Mouse (Mus musculus) cortical plate, adult 2 months (tissue): ENCODE results near the gene Trim2. TPM values are rescaled to one million over a fixed set of nuclear protein-coding genes. Genes with fewer than 3 reads are reported as not detected.
A peak's percentile ranks its signal among the peaks of the same experiment; 100 is the strongest.

Source experiments
- H3K27ac ChIP-seq: fragments of 200-500 bp; 2 replicates; pipeline ENCODE4 v1.5.1; 2012; ENCODE audit warnings: low read length, control low read depth, inconsistent platforms; ENCODE audit not compliant: insufficient read depth
- H3K4me1 ChIP-seq: fragments of 200-500 bp; 2 replicates; pipeline ENCODE4 v1.6.1; 2011; ENCODE audit warnings: low read length; ENCODE audit not compliant: control insufficient read depth, insufficient read depth
- H3K4me3 ChIP-seq: fragments of 200-500 bp; 2 replicates; pipeline ENCODE4 v1.5.1; 2011; ENCODE audit warnings: mild to moderate bottlenecking, low read length, control low read depth; ENCODE audit not compliant: insufficient read depth
- CTCF ChIP-seq: fragments of 200-500 bp; IDR thresholded peaks from 2 replicates; pipeline ENCODE4 v1.5.1; 2011; ENCODE audit warnings: mild to moderate bottlenecking, control low read depth, low read length; ENCODE audit not compliant: insufficient read depth; ENCODE audit errors: extremely low read depth
- POLR2A ChIP-seq: fragments of 200-500 bp; IDR thresholded peaks from 2 replicates; pipeline ENCODE4 v1.6.1; 2011; ENCODE audit warnings: mild to moderate bottlenecking, low read length, control low read depth; ENCODE audit not compliant: insufficient read depth; ENCODE audit errors: extremely low read depth
- polyA plus RNA-seq: library from polyadenylated mRNA; depleted of rRNA; stranded (reverse); fragments of >200 nt; gene quantifications from 2 replicates; pipeline ENCODE4 v1.2.3, GENCODE M21; 2012

The Trim2 gene
- polyA plus RNA-seq, 1 experiment = 87.4 TPM

DNA sequence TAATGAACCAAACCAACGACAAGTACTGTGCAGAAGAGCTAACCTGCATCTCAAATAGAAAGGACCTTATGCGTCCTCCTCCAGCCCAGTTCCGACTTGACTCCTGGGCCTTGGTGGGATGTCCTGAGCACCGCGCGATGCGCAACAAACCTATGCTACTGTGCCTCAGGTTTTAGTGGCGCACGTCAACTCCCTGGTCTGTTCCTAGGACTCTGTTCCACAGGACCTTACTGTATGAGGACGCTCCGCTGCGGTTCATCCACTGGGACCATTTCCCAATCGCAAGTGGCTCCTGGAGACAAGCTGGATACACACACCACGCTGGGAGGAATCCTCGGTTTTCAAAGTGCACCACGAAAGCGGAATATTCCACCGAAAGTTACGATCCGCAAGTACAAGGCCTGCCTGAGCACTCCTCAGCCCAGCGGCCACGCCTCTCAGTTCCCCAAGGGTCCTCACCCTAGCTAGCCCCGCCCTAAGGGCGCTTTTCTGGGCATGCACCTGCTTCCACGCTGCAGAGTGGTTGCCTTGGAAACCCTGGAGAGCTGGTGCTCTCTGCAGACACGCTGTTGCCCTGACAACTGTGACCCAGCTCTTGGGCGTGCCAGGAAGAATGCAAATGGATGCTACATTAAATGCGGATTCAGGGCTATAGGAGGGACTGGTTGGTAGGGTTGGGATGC, 1.5 kb downstream of the Trim2 start:
- H3K4me3 ChIP-seq = peak overlapping the region; percentile 46
- H3K27ac ChIP-seq = no peak overlapping the region
- no peaks in the 10 kb centered on the region for H3K4me1 ChIP-seq
- TF ChIP-seq POLR2A (no peak), CTCF (no peak)

DNA sequence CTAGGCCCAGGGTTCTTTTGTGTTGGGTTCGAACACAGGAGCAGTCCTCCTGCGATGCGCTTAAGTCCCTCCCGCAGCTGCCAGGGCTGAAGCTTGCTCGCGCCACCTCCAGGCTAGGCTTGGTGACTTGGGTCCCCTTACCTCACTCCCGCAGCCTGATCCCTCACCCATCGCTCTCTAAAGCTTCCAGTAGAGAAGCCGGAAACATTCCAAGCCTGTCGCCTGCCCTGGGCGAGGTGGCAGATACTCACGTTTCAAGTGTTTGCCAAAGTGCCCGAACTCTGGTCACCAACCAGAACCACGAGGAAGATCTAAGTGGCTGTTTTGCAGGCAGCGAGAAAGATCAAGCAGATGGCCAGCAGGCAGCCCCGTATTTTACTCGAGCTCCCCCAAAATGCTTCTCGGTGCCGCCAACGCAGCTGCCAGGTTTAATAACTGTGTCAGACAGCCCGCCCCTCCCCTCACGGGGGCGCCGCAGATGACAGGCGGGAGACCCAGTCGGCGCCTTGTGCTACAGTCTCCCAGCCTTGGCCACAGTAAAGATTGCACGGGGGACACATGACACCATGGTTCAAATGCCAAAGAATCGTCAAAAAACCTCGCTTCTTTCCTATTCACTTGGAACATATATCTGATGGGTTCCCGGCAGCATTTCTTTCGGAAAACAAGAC, 2.2 kb downstream of the Trim2 start:
- no peaks in the 10 kb centered on the region for H3K4me1 ChIP-seq
- peak; percentile 47 for TF ChIP-seq CTCF
- TF ChIP-seq POLR2A = 0 out of 2 replicates have a peak, but pooled peaks have one; percentile 16
- peak overlapping the region; percentile 46 for H3K4me3 ChIP-seq
- H3K27ac ChIP-seq = peak overlapping the region; percentile 11; the same call in 1 of the 2 replicates

GRCm38 (mm10) chr3:84303395-84303949, 3.2 kb downstream of the Trim2 start:
- no peaks in the 10 kb centered on the region for H3K4me1 ChIP-seq

GRCm38 (mm10) chr3:84302273-84302672, 4.4 kb downstream of the Trim2 start:
- Histone ChIP-seq H3K27ac (no peak overlapping the region), H3K4me3 (no peak overlapping the region), H3K4me1 (no peaks in the 10 kb centered on the region; the same call in 1 of the 2 replicates)
- TF ChIP-seq CTCF (peak; percentile 36; the same call in 1 of the 2 replicates), POLR2A (no peak)

More at GRCm38 (mm10) chr3:84303395-84303949, 3.2 kb downstream of the Trim2 start:
- no peak for TF ChIP-seq POLR2A
- TF ChIP-seq CTCF = no peak
- H3K4me3 ChIP-seq = peak overlapping the region; percentile 46; the same call in 1 of the 2 replicates
- no peak overlapping the region for H3K27ac ChIP-seq

GRCm38 (mm10) chr3:84301674-84302073, 5.0 kb downstream of the Trim2 start:
- Histone ChIP-seq H3K4me1 (no peaks in the 10 kb centered on the region; the same call in none of the 2 replicates), H3K27ac (no peak overlapping the region), H3K4me3 (no peak overlapping the region)
- TF ChIP-seq POLR2A (no peak), CTCF (no peak)

DNA sequence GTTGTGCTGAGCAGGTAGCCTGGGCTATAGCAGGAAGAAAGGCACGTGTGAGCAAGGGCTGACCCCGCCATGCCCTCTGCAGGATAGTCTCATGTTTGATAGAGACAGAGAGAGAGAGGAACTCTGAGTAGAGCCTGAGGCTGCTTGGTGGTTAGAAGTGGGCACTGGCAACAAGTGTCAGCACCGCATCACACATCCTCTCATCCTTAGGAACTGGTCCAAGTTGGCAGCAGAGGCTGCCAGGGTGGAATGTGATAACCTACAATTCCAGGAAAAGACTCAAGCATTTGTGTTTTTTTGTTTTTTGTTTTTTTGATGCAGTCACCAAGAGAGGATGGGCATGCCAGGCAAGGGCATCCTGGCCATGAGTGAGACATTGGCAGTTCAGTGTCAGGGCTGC, 8.5 kb downstream of the Trim2 start:
- no peak overlapping the region for H3K4me3 ChIP-seq
- H3K27ac ChIP-seq = no peak overlapping the region
- TF ChIP-seq POLR2A (no peak), CTCF (no peak)
- no peaks in the 10 kb centered on the region; the same call in none of the 2 replicates for H3K4me1 ChIP-seq

- H3K4me3 ChIP-seq = no peak overlapping the region
- H3K4me1 ChIP-seq = peaks cover 1% of the 10 kb centered on the region
- TF ChIP-seq POLR2A (no peak), CTCF (no peak)
- no peak overlapping the region for H3K27ac ChIP-seq
These were observed 10.0 kb downstream of the Trim2 start for GRCm38 (mm10) chr3:84296676-84297075.

GRCm38 (mm10) chr3:84294734-84295133, 11.9 kb downstream of the Trim2 start:
- peaks cover 1% of the 10 kb centered on the region for H3K4me1 ChIP-seq
- TF ChIP-seq POLR2A (no peak), CTCF (no peak)
- H3K27ac ChIP-seq = no peak overlapping the region
- H3K4me3 ChIP-seq = no peak overlapping the region

GRCm38 (mm10) chr3:84293666-84294595, 12.7 kb downstream of the Trim2 start:
- TF ChIP-seq POLR2A (no peak), CTCF (no peak)
- H3K27ac ChIP-seq = no peak overlapping the region
- peaks cover 1% of the 10 kb centered on the region for H3K4me1 ChIP-seq
- H3K4me3 ChIP-seq = no peak overlapping the region
